Mouse (Mus musculus): ENCODE measurements around the gene Gngt2.
A peak's percentile ranks its signal among the peaks of the same experiment; 100 is the strongest.

Gngt2 gene

GRCm38 (mm10) chr11:95833631-95834142 is 3.3 kb upstream of the Gngt2 start:
- TF ChIP-seq POU5F1 (IDR thresholded peaks at IDR 0.05; ENCODE audit: borderline replicate concordance, low read length) (no peak), NANOG (IDR thresholded peaks at IDR 0.05; ENCODE audit: borderline replicate concordance, low read length) (no peak), CTCF (conservative IDR thresholded peaks at IDR 0.05; ENCODE audit: low read length) (no peak)
- Histone ChIP-seq H3K4me1 (replicated peaks; ENCODE audit: low read depth, low read length) (peaks cover 69% of the 10 kb centered on the region), H3K9me3 (ENCODE audit: low read length) (no peaks in the 10 kb centered on the region), H3K36me3 (ENCODE audit: insufficient read depth, low read length) (peaks cover 13% of the 10 kb centered on the region; the same call in 1 of the 2 replicates), H3K4me3 (replicated peaks; ENCODE audit: low read length) (peak overlapping the region; percentile 48), H3K27me3 (ENCODE audit: insufficient read depth, low read length) (peaks cover 96% of the 10 kb centered on the region)

DNA sequence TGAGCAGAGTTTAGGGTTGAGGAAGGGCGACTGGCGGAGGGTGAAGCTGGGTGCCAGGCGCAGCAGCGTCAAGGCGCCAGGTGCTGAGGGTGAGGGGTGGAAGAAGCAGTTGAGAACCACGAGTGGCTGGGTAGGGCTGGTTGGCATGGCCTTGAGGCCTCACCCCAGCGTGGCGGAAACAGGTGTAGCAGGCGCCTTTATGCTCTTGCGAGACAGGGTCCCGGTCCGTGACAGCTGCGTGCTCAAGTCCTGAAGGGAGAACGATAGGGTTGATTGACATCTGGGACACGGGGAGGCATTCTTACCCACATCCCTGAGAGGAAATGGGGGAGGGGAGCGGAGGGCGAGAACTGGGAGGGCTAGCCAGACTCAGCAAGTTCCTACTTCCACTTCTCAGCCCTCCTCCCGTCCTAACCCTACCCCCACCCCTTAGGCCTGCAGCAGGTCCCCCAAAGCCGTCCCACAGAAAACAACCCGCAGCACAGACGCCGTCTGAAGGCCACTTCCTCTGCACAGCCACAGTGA is 2.8 kb upstream of the Gngt2 start:
- Histone ChIP-seq H3K4me1 (replicated peaks; ENCODE audit: low read depth, low read length) (peaks cover 74% of the 10 kb centered on the region), H3K27me3 (ENCODE audit: insufficient read depth, low read length) (peaks cover 92% of the 10 kb centered on the region), H3K9me3 (ENCODE audit: low read length) (no peaks in the 10 kb centered on the region), H3K36me3 (ENCODE audit: insufficient read depth, low read length) (peaks cover 10% of the 10 kb centered on the region; the same call in 1 of the 2 replicates), H3K4me3 (replicated peaks; ENCODE audit: low read length) (peak overlapping the region; percentile 48)
- no peak for TF ChIP-seq POU5F1 (IDR thresholded peaks at IDR 0.05; ENCODE audit: borderline replicate concordance, low read length)
- no peak for TF ChIP-seq NANOG (IDR thresholded peaks at IDR 0.05; ENCODE audit: borderline replicate concordance, low read length)
- no peak for TF ChIP-seq CTCF (conservative IDR thresholded peaks at IDR 0.05; ENCODE audit: low read length)

DNA sequence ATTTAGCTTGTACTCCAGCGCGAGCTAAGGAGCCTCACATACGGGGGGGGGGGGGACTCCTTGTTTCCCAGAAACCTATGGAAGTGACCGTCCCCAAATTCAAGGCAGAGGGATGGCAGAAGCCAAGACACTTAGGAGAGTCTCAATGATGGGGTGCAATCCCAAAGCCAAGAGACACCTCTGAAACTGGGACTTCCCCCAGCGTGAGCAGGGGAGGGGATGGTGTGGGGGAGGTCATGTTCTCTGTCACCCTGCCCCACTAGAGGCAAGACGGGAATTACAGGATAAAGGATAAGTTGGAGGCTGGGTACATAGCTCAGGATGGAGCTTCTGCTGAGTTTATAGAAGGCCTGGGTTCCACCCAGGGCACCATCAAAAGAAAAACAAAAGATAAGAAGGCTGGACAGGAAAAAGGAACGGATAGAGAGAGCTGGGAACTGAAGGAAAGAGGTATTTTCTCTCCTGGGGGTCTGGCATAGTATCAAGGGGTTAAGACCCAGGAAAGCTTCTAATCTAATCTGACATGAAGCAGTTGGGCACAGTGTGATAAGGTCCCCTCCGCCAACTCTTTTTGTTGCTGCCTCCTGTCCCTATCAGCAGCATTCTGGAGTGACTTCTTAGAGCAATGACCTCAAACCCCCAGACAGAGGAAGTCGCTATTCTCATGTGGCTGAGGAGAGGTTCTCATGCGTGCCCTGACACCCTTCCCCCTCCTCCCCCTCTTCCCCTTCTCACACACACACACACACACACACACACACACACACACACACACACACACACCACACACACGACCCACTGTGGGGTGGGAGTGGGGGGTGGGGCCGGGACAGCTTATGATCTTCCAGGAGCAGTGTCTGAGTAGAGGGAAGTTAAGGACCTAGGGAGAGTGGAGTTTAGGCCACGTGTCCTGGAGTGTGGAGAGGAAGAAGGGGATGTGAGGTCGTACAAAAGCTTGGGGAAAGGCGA is 2.0 kb upstream of the Gngt2 start:
- Histone ChIP-seq H3K36me3 (ENCODE audit: insufficient read depth, low read length) (peaks cover 4% of the 10 kb centered on the region; the same call in 1 of the 2 replicates), H3K4me1 (replicated peaks; ENCODE audit: low read depth, low read length) (peaks cover 68% of the 10 kb centered on the region), H3K4me3 (replicated peaks; ENCODE audit: low read length) (peak overlapping the region; percentile 48; the same call in 1 of the 2 replicates), H3K27me3 (ENCODE audit: insufficient read depth, low read length) (peaks cover 87% of the 10 kb centered on the region), H3K9me3 (ENCODE audit: low read length) (no peaks in the 10 kb centered on the region)
- TF ChIP-seq NANOG (IDR thresholded peaks at IDR 0.05; ENCODE audit: borderline replicate concordance, low read length) = no peak
- TF ChIP-seq CTCF (conservative IDR thresholded peaks at IDR 0.05; ENCODE audit: low read length) = no peak

GRCm38 (mm10) chr11:95835832-95836231 is 1.2 kb upstream of the Gngt2 start:
- H3K4me3 ChIP-seq (replicated peaks; ENCODE audit: low read length) = no peak overlapping the region
- peaks cover 86% of the 10 kb centered on the region for H3K27me3 ChIP-seq (ENCODE audit: insufficient read depth, low read length)
- H3K4me1 ChIP-seq (replicated peaks; ENCODE audit: low read depth, low read length) = peaks cover 64% of the 10 kb centered on the region
- H3K9me3 ChIP-seq (ENCODE audit: low read length) = no peaks in the 10 kb centered on the region
- TF ChIP-seq NANOG (IDR thresholded peaks at IDR 0.05; ENCODE audit: borderline replicate concordance, low read length) (no peak), POU5F1 (IDR thresholded peaks at IDR 0.05; ENCODE audit: borderline replicate concordance, low read length) (no peak), CTCF (conservative IDR thresholded peaks at IDR 0.05; ENCODE audit: low read length) (no peak)
- peaks cover 4% of the 10 kb centered on the region; the same call in 1 of the 2 replicates for H3K36me3 ChIP-seq (ENCODE audit: insufficient read depth, low read length)

- Histone ChIP-seq H3K9me3 (ENCODE audit: low read length) (no peaks in the 10 kb centered on the region), H3K4me3 (replicated peaks; ENCODE audit: low read length) (no peak overlapping the region), H3K4me1 (replicated peaks; ENCODE audit: low read depth, low read length) (peaks cover 64% of the 10 kb centered on the region), H3K36me3 (ENCODE audit: insufficient read depth, low read length) (peaks cover 4% of the 10 kb centered on the region; the same call in 1 of the 2 replicates), H3K27me3 (ENCODE audit: insufficient read depth, low read length) (peaks cover 81% of the 10 kb centered on the region)
- TF ChIP-seq CTCF (conservative IDR thresholded peaks at IDR 0.05; ENCODE audit: low read length) (no peak), POU5F1 (IDR thresholded peaks at IDR 0.05; ENCODE audit: borderline replicate concordance, low read length) (no peak)
Measured at GRCm38 (mm10) chr11:95836433-95836832, 583 bp upstream of the Gngt2 start.

GRCm38 (mm10) chr11:95838598-95838997 is 1.6 kb downstream of the Gngt2 start:
- Histone ChIP-seq H3K36me3 (ENCODE audit: insufficient read depth, low read length) (no peaks in the 10 kb centered on the region), H3K4me1 (replicated peaks; ENCODE audit: low read depth, low read length) (peaks cover 67% of the 10 kb centered on the region), H3K9me3 (ENCODE audit: low read length) (no peaks in the 10 kb centered on the region), H3K27me3 (ENCODE audit: insufficient read depth, low read length) (peaks cover 66% of the 10 kb centered on the region), H3K4me3 (replicated peaks; ENCODE audit: low read length) (no peak overlapping the region)
- no peak for TF ChIP-seq CTCF (conservative IDR thresholded peaks at IDR 0.05; ENCODE audit: low read length)
- TF ChIP-seq POU5F1 (IDR thresholded peaks at IDR 0.05; ENCODE audit: borderline replicate concordance, low read length) = no peak
- no peak for TF ChIP-seq NANOG (IDR thresholded peaks at IDR 0.05; ENCODE audit: borderline replicate concordance, low read length)

DNA sequence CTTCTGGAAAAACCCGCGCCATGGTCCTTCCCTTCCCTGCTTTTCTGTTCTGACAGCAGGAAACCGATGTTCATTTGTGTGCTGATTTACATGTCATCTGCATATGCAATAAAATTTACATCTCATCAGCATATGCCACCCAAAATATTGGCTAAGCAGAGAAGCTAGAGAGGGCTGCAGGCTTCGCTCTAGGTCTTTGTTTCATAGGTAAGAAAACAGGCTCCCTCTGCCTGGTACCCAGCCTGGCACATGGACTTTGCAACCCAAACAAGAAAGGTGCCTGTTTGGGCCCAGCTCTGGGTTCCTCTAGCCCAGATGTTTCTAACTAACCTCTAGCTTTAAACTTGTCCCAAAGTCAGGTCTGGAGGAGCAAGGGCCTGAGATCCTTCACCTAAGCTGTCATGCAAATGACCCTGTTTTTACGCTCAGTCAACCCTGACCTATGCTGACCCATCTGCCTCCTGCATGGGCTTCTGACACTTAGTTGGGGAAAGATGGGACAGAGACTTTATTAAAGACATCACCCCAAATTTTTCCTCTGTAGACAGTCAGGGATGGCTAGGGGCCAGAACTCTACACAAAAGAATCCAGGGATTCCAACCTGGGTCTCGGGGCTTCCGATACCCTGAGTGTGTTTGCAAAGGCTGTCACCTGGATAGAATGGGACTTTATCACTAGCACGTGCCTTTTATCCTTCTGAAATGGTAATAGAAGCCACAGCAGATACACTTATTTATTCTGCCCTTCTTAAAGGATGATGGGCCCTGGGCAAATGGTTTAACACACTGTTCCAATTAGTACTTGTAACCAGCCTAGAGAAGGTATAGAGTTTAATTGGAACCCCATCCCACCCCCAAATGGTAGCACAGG is 2.2 kb downstream of the Gngt2 start:
- peaks cover 65% of the 10 kb centered on the region for H3K4me1 ChIP-seq (replicated peaks; ENCODE audit: low read depth, low read length)
- TF ChIP-seq CTCF (conservative IDR thresholded peaks at IDR 0.05; ENCODE audit: low read length) (no peak), POU5F1 (IDR thresholded peaks at IDR 0.05; ENCODE audit: borderline replicate concordance, low read length) (no peak), NANOG (IDR thresholded peaks at IDR 0.05; ENCODE audit: borderline replicate concordance, low read length) (no peak)
- H3K4me3 ChIP-seq (replicated peaks; ENCODE audit: low read length) = no peak overlapping the region
- peaks cover 59% of the 10 kb centered on the region for H3K27me3 ChIP-seq (ENCODE audit: insufficient read depth, low read length)
- H3K36me3 ChIP-seq (ENCODE audit: insufficient read depth, low read length) = no peaks in the 10 kb centered on the region
- H3K9me3 ChIP-seq (ENCODE audit: low read length) = no peaks in the 10 kb centered on the region

All from E14TG2a.4 (cell line).